Mouse (Mus musculus) testis, adult 2 months (tissue): ENCODE measurements around the gene Adamtsl1. TPM values are rescaled to one million over a fixed set of nuclear protein-coding genes. Genes with fewer than 3 reads are reported as not detected.

Experiments used
- H3K27ac ChIP-seq: fragments of 200-500 bp; 2 replicates; pipeline ENCODE4 v1.5.1; 2012; ENCODE audit warnings: low read depth, low read length; ENCODE audit not compliant: control insufficient read depth, insufficient read depth
- H3K27me3 ChIP-seq: fragments of 200-500 bp; 2 replicates; pipeline ENCODE4 v1.6.1; 2012; ENCODE audit warnings: mild to moderate bottlenecking, low read length, moderate library complexity; ENCODE audit not compliant: control insufficient read depth, insufficient read depth
- H3K36me3 ChIP-seq: fragments of 200-500 bp; 2 replicates; pipeline ENCODE4 v1.6.1; 2012; ENCODE audit warnings: mild to moderate bottlenecking, low read length; ENCODE audit not compliant: control insufficient read depth, insufficient read depth
- H3K4me1 ChIP-seq: fragments of 200-500 bp; 2 replicates; pipeline ENCODE4 v1.6.1; 2012; ENCODE audit warnings: low read length; ENCODE audit not compliant: control insufficient read depth, insufficient read depth
- H3K4me3 ChIP-seq: fragments of 200-500 bp; 2 replicates; pipeline ENCODE4 v1.5.1; 2012; ENCODE audit warnings: low read depth, mild to moderate bottlenecking, low read length, moderate library complexity, mixed read lengths; ENCODE audit not compliant: control insufficient read depth
- CTCF ChIP-seq: fragments of 200-500 bp; IDR thresholded peaks from 2 replicates; pipeline ENCODE4 v1.5.1; 2012; ENCODE audit warnings: low read depth, mild to moderate bottlenecking, inconsistent platforms, low read length, moderate library complexity; ENCODE audit not compliant: control insufficient read depth, insufficient read depth, insufficient replicate concordance
- POLR2A ChIP-seq: fragments of 200-500 bp; IDR thresholded peaks from 2 replicates; pipeline ENCODE4 v1.6.1; 2012; ENCODE audit warnings: low read depth, mild to moderate bottlenecking, inconsistent platforms, low read length, moderate library complexity; ENCODE audit not compliant: control insufficient read depth
- polyA plus RNA-seq: library from polyadenylated mRNA; depleted of rRNA; stranded (reverse); fragments of >200 nt; gene quantifications from 2 replicates; pipeline ENCODE4 v1.2.3, GENCODE M21; 2012

Adamtsl1 gene
- polyA plus RNA-seq, 1 experiment = 5.2 TPM

DNA sequence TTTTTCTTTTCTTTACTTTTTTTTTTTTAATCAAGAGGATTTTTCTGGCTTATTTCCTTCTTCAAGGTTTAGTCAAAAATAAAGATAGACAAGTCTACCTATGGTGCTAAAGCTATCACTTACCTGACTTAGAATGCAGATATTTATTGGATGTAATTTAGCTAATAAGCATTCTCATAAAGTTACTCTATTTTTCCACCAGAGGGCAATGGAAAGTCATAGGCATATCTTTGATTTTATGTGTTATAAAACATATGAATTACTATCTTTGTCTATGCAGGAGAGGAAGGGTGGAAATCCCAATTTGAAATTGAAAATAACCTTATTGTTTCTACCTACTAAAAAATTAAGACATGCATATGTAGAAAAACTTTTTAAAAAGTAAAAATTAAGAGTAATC lies 418.2 kb downstream of the Adamtsl1 start:
- no peak for TF ChIP-seq POLR2A
- TF ChIP-seq CTCF = no peak
- H3K27ac ChIP-seq = no peak overlapping the region
- H3K4me3 ChIP-seq = no peak overlapping the region
- H3K36me3 ChIP-seq = no peaks in the 10 kb centered on the region
- H3K4me1 ChIP-seq = no peaks in the 10 kb centered on the region
- no peaks in the 10 kb centered on the region for H3K27me3 ChIP-seq

DNA sequence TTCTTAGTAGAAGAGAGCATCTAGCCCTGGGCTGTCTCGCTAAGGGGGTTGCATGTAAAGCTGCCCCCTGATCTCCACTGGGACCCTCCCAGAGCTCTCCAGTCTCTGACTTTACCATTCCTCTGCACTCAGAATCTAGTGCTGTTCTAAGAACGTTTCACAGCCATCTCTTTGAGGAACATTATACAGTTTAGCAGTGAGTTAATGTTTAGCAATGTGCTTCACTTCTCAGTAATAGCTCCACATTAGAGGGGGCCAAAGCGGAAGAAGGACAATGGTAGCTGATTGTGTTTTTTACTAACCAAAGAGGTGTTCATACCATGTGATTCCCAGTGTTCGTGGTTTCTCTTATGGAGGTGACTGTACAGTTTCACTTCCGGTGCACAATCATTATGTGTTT lies 425.5 kb downstream of the Adamtsl1 start:
- Histone ChIP-seq H3K36me3 (no peaks in the 10 kb centered on the region), H3K27ac (no peak overlapping the region), H3K4me3 (no peak overlapping the region), H3K27me3 (no peaks in the 10 kb centered on the region), H3K4me1 (no peaks in the 10 kb centered on the region)
- TF ChIP-seq CTCF = no peak
- TF ChIP-seq POLR2A = no peak

DNA sequence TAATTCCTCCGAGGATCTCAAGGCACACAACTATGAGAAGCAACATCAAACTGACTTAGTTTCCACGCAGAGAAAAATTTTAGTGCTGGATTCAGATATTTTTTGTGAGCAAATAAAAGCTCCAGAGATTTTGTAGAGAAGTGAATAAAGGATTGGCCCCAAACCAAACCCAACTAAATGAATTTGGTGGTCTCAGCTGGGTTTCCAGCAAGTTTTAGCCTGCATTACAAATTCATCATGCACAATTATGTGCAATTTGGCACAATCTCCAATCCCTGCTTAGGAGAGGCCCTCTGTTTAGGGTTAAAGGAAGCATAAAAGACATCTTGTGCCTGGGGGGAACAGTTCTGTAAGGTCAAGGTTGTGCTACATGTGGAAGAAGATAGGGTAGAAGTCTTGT lies 427.9 kb downstream of the Adamtsl1 start:
- H3K4me3 ChIP-seq = no peak overlapping the region
- no peaks in the 10 kb centered on the region for H3K36me3 ChIP-seq
- H3K27me3 ChIP-seq = no peaks in the 10 kb centered on the region
- no peak overlapping the region for H3K27ac ChIP-seq
- TF ChIP-seq POLR2A = no peak
- H3K4me1 ChIP-seq = no peaks in the 10 kb centered on the region

DNA sequence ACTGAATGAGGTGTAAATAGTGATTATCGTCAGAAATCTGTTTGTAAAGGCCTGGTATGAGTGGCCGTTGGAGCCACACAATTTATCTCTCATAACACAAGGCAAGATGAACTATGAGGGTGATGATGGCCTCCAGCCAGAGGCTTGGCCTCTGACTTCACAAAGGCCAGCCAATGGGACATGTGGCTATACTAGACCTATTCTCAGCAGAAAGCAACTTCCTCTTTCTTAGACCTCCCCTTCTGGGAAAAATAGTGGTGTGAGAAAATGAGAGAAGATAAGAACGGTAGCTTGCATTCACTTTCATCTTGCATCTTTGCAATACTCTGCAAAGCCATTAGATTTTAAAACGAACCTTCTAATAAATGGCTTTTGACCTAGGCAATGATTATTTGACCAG lies 439.6 kb downstream of the Adamtsl1 start:
- Histone ChIP-seq H3K4me1 (no peaks in the 10 kb centered on the region), H3K27me3 (no peaks in the 10 kb centered on the region), H3K27ac (no peak overlapping the region), H3K36me3 (no peaks in the 10 kb centered on the region), H3K4me3 (no peak overlapping the region)
- no peak for TF ChIP-seq POLR2A
- no peak for TF ChIP-seq CTCF

DNA sequence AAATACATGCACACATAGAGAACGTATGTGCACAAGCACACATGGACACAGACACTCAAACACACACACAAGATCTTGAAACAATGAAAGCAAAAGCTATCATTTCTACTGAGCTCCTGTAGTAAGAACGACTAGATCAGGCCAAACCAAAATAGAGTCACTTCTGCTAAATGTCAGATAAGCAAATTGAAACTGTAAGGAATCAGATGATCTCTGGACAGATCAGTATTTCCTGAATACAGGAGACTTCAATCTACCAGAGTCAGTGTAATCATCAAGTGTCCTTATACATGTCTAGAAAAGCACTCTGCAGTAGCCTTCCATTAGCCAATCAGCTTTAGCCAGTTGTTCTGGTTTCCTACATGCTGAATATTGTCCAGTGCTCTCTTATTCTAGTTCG lies 441.4 kb downstream of the Adamtsl1 start:
- TF ChIP-seq POLR2A (no peak), CTCF (no peak)
- Histone ChIP-seq H3K4me3 (no peak overlapping the region), H3K36me3 (no peaks in the 10 kb centered on the region), H3K27ac (no peak overlapping the region), H3K4me1 (no peaks in the 10 kb centered on the region), H3K27me3 (no peaks in the 10 kb centered on the region)

DNA sequence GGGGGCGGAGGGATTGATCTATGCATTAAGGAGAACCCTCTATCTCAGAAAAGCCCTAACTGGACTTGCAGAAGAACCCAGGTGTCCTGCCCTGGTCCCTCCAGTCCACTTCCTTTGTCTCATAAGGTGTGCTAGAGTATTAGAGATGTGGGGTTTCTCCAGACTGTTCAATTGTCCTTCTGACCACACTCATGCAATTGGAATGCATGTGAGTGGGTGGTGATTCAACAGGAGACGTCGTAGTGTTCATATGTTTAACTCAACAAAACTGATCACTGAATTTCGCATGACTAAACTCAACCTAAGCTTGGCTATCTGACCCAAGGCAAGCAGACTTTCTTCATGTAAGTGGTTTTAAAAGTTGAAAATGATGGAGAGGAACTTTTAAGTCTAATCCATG lies 443.3 kb downstream of the Adamtsl1 start:
- TF ChIP-seq CTCF = no peak
- TF ChIP-seq POLR2A = no peak
- no peaks in the 10 kb centered on the region for H3K4me1 ChIP-seq
- H3K4me3 ChIP-seq = no peak overlapping the region
- no peaks in the 10 kb centered on the region for H3K27me3 ChIP-seq
- no peaks in the 10 kb centered on the region for H3K36me3 ChIP-seq
- H3K27ac ChIP-seq = no peak overlapping the region

DNA sequence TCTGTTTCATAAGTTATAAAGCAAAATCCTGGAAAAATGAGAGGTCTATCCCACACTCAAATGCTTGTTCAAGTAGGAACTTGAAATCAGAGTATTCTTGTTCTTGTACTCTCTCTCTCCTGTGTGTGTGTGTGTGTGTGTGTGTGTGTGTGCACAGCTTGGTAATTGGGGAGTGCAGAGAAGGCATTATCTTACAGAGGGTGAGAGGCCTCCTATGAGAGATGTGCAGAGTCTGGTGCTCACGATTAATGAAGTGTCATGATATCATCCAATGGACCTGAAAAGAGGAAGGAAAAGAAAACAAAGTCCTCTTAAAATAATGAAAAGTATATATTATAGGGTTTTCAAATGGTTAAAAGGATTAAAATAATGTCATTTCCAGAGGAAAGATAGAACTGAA lies 443.9 kb downstream of the Adamtsl1 start:
- Histone ChIP-seq H3K27me3 (no peaks in the 10 kb centered on the region), H3K27ac (no peak overlapping the region), H3K36me3 (no peaks in the 10 kb centered on the region), H3K4me3 (no peak overlapping the region), H3K4me1 (no peaks in the 10 kb centered on the region)
- TF ChIP-seq CTCF = no peak
- no peak for TF ChIP-seq POLR2A

DNA sequence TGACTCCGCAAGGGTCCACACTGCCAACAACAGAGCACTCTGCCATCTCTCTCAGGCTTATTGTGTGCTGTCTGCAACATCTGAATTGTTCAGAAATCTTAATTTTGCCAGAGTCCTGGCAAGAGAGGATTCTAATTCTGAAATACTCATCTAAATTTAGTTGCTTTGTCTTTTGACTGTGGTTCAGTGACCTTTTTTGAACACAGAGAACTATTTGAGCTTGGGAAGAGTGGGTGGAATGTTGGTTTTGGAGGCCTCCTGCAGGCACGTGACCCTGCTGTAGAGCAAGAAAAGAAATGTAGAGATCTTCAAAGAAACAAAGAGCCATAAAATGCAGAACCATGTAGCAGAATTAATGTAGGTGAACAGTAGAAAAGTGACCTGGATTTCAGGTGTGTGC lies 445.0 kb downstream of the Adamtsl1 start:
- TF ChIP-seq CTCF (no peak), POLR2A (no peak)
- H3K27me3 ChIP-seq = no peaks in the 10 kb centered on the region
- H3K27ac ChIP-seq = no peak overlapping the region
- H3K4me3 ChIP-seq = no peak overlapping the region
- H3K4me1 ChIP-seq = no peaks in the 10 kb centered on the region
- no peaks in the 10 kb centered on the region for H3K36me3 ChIP-seq

DNA sequence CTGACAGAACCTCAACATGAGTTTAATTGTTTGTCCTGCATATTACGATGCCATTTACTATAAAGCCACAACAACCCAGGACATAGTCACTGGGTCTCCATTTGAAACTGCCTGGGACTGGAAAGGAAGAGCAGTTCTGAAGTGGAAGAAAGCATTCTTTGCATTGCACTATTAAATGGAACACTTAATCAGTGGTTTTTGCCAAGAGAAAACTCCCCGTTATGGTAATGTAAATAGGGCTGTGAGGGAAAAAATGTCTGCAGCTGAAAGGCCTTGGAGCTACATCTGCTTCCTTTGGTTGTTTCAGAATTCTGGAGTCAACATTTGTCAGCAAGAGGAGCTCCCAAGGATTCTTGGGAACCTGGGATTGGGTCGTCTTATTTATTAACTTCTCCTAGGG lies 462.2 kb downstream of the Adamtsl1 start:
- no peak for TF ChIP-seq CTCF
- H3K27me3 ChIP-seq = no peaks in the 10 kb centered on the region
- no peak overlapping the region for H3K27ac ChIP-seq
- H3K4me1 ChIP-seq = no peaks in the 10 kb centered on the region
- no peaks in the 10 kb centered on the region for H3K36me3 ChIP-seq
- no peak overlapping the region for H3K4me3 ChIP-seq
